Mouse (Mus musculus): ENCODE results near the gene Lgals1. TPM values are rescaled to one million over a fixed set of nuclear protein-coding genes. Genes with fewer than 3 reads are reported as not detected.
A peak's percentile ranks its signal among the peaks of the same experiment; 100 is the strongest.

Gene Lgals1
- polyA plus RNA-seq, 1 experiment from 2014 or later, result 2,052 TPM

DNA sequence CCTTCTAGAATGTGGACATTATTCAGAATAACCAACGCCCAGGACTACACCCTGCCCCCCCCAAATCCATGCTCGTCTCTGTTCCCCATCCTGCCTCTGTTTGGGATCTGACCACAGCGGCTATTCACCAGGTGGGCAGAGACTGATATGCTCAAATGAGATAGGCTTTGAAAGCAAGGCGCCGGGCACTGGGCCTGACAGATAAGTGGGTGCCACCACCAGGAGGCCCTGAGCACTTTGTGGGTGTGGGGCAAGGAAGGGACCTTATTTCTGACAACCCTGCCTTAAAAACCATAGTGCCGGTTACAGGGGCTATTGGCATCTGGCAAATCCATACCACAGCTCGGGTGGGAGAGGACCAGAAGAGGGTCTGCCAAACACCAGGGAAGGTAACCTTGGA is 3.8 kb upstream of the Lgals1 start:
- no peaks in the 10 kb centered on the region for H3K27me3 ChIP-seq
- DNase-seq (ENCODE audit: low read depth, low spot score) (no peak), ATAC-seq (no peak)
- in situ Hi-C loops (cut with MboI; ENCODE audit: low pct_unique_long_range_greater_than_20kb), result no loop called here
- ChIA-PET CTCF (interaction anchor here (3.9 to 5.0 kb wide), 2 partner anchors 7 to 9 kb away, joined by 19 to 36 read pairs; no protein-coding TSS in a partner anchor), POLR2A (interaction anchor here (1.3 kb wide), 1 partner anchor 12 kb away, joined by 3 read pairs; the partner anchor contains the start of gene Nol12)
- TF ChIP-seq CTCF (IDR thresholded peaks at IDR 0.05), result no peak

DNA sequence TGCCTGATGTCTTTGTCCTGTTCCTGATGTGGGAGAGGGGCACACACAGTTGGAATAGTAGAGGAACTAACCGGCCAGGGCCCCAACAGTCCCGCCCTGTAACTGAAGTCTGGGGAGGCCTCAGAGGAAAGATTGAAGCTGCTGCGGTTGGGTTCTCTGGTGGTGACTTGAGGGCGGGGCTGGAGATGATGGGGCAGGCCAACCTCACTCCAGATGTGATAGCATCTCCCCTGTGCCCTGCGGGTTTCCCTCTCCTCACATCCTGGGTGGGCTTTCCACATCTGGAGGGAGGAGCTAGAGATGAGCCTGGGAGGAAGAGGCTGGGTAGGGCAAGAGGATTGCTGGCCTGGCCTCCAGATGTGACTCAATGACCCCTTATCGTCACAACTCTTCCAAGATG is 2.9 kb upstream of the Lgals1 start:
- in situ Hi-C loops (cut with MboI; ENCODE audit: low pct_unique_long_range_greater_than_20kb), result no loop called here

DNA sequence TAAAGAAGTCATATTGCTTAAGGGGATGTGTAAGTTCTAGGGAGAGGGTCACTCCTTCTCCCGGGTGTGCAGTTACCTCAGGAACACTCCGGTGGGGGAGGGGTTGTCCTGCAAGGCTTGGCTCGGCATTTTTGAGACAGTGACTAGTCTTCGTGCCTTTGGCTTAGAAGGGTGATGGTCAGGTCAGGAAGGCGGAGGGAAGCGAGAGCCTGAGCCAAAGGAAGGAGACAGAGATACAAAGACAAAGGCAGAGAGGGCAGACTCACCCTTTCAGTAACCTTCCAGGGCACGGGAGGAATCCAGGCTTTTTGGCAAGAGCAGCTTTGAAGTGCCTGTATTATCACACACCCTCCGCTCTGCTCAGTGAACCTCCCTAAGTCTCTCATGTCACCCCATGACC is 1.4 kb upstream of the Lgals1 start:
- no peaks in the 10 kb centered on the region for H3K27me3 ChIP-seq
- in situ Hi-C loops (cut with MboI; ENCODE audit: low pct_unique_long_range_greater_than_20kb), result no loop called here
- POLR2A ChIA-PET, result no interaction called here
- DNase-seq (ENCODE audit: low read depth, low spot score) (no peak), ATAC-seq (no peak)
- TF ChIP-seq CTCF (IDR thresholded peaks at IDR 0.05), result no peak
- CTCF ChIA-PET, result interaction anchor here (1.1 to 3.9 kb wide), 4 partner anchors 8 to 18 kb away, joined by 3 to 36 read pairs (median 4); partner anchors contain the start of gene Pdxp

More for the DNA sequence above, 2.9 kb upstream of the Lgals1 start:
- CTCF ChIA-PET, result interaction anchor here (1.9 to 3.9 kb wide), 2 partner anchors 8 to 19 kb away, joined by 5 to 36 read pairs; no protein-coding TSS in a partner anchor
- no peaks in the 10 kb centered on the region for H3K27me3 ChIP-seq
- TF ChIP-seq CTCF (IDR thresholded peaks at IDR 0.05), result no peak
- DNase-seq (ENCODE audit: low read depth, low spot score), result no peak
- POLR2A ChIA-PET, result no interaction called here
- ATAC-seq, result no peak

DNA sequence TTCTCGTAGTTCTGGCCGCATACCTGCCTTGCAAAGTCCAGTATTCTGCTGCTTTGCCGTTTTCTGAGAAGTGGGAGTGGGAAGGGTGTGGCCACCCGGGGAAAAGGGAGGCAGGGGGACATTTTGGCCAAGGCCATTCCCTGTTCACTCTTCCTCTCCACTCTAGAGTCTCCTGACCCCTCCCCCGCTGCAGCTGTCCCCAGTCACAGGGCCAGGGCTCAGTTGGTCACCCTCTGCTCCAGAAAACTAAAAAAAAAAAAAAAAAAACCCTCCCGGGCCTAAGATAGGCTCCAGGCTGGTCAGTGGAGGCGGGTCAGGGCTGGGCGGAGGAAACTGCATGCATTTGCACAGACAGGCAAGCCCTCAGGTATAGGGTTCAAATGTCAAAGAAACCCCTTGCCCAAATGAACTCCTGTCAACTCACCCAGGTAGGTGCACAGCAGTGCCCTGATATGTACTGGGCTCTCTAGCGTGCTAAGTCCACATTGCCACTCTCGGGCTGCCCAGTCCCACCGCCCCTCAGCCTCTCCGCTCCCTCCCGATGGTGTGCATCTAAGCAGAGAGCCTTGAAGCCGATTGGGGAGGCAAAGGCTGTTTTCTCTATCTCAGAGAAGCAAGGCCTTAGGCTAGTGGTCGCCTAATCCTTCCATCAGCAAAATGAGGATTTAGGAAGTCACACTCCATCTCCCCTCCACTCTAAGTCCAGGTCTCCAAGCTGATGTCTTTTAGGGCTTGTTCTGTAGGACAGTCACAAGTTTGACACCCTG is 679 bp downstream of the Lgals1 start:
- in situ Hi-C loops (cut with MboI; ENCODE audit: low pct_unique_long_range_greater_than_20kb), result no loop called here
- DNase-seq (ENCODE audit: low read depth, low spot score) (no peak), ATAC-seq (no peak)
- TF ChIP-seq CTCF (IDR thresholded peaks at IDR 0.05), result no peak
- H3K27me3 ChIP-seq, result no peaks in the 10 kb centered on the region
- POLR2A ChIA-PET, result interaction anchor here (1.0 to 2.8 kb wide), 2 partner anchors 12 to 15 kb away, joined by 3 to 25 read pairs; partner anchors contain the start of gene Pdxp
- CTCF ChIA-PET, result interaction anchor here (12.4 kb wide), 1 partner anchor 12 kb away, joined by 136 read pairs; the partner anchor contains the start of gene Pdxp

DNA sequence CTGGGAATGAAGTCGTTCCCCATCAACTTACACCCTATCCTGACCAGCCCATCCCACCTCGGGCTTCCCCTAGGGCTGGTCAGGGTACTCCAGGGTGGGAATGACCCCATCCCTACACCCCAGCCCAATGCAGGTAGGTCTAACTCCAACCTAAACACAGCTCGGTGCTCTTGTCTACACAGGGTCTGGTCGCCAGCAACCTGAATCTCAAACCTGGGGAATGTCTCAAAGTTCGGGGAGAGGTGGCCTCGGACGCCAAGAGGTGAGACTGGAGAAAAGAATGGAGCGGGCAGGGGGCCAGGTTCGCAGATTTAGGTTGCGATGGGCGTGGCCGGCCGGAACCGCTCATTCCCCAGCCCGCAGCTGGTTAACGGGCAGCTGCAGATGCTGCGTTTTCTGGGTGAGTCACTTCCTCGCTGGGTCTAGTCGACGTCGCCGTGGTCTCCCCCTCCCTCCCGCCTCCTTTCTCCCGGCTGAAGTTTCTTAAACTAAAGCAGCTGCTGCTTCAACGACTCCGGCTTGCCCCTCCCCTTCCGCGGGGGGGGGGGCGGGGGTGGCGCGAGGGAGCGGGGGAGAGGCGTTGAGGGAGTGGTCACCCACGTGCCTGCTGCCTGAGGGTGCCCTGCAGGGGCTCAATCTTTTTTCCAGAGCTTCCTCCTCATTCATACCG is 1.4 kb downstream of the Lgals1 start:
- no peaks in the 10 kb centered on the region for H3K27me3 ChIP-seq
- ATAC-seq (peak; percentile 55), DNase-seq (ENCODE audit: low read depth, low spot score) (no peak)
- no peak for TF ChIP-seq CTCF (IDR thresholded peaks at IDR 0.05)
- ChIA-PET CTCF (interaction anchor here (0.8 to 12.4 kb wide), 2 partner anchors 9 to 13 kb away, joined by 4 to 136 read pairs; partner anchors contain the start of gene Pdxp), POLR2A (interaction anchor here (2.8 kb wide), 1 partner anchor 13 kb away, joined by 25 read pairs; the partner anchor contains the start of gene Pdxp)
- in situ Hi-C loops (cut with MboI; ENCODE audit: low pct_unique_long_range_greater_than_20kb), result no loop called here

DNA sequence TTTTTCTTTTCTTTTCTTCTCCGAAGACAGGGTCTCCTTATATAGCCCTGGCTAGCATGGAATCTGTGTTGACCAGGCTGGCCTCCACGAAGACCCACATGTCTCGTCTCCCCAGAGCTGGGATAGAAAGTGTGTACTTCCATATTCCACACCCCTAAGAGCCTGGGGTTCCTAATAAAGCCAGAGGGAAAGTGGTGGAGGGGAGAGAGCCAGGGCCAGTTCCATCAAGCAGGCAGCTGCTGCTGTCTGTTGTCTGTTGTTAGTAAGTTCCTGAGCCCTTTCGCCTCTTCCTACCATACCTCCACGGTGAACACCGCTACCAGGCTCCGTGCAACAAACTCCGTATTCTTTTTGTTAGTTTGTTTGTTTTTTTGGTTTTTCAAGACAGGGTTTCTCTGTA is 2.0 kb downstream of the Lgals1 start:
- no peak for DNase-seq (ENCODE audit: low read depth, low spot score)
- ChIA-PET CTCF (interaction anchor here (0.8 to 12.4 kb wide), 2 partner anchors 9 to 13 kb away, joined by 4 to 136 read pairs; partner anchors contain the start of gene Pdxp), POLR2A (interaction anchor here (2.8 kb wide), 1 partner anchor 14 kb away, joined by 25 read pairs; the partner anchor contains the start of gene Pdxp)
- TF ChIP-seq CTCF (IDR thresholded peaks at IDR 0.05), result no peak
- H3K27me3 ChIP-seq, result no peaks in the 10 kb centered on the region
- in situ Hi-C loops (cut with MboI; ENCODE audit: low pct_unique_long_range_greater_than_20kb), result no loop called here
- no peak for ATAC-seq

DNA sequence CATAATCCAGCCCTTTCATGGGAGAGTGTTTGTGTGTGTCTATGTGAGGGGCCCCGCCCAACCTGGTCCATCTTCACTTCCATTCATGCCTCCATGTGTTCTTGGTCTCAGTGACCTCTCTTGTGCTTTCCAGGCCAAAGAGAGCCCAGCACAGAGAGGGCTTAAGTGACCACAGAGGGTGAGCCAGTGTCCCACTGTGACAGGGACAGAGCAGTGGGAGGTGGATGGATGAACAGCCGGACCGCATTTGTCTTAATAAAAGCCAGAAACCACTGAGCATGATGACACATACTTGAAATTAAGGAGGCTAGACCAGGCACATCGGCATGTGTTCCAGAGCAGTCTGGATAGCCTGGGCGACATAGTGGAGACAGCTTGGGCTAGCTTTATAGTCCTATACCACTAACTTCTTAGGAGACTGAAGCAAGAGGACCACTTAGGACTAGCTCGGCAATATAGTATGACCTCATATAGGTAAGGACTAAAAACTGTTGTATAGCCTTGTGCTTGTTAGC is 3.7 kb downstream of the Lgals1 start:
- no peak for TF ChIP-seq CTCF (IDR thresholded peaks at IDR 0.05)
- DNase-seq (ENCODE audit: low read depth, low spot score) (no peak), ATAC-seq (no peak)
- in situ Hi-C loops (cut with MboI; ENCODE audit: low pct_unique_long_range_greater_than_20kb), result no loop called here
- CTCF ChIA-PET, result interaction anchor here (0.8 to 12.4 kb wide), 5 partner anchors 9 to 53 kb away, joined by 3 to 136 read pairs (median 5); partner anchors contain the start of genes Gga1 and Pdxp
- no peaks in the 10 kb centered on the region for H3K27me3 ChIP-seq
- POLR2A ChIA-PET, result interaction anchor here (2.2 to 3.9 kb wide), 2 partner anchors 9 to 15 kb away, joined by 9 to 41 read pairs; partner anchors contain the start of gene Pdxp

DNA sequence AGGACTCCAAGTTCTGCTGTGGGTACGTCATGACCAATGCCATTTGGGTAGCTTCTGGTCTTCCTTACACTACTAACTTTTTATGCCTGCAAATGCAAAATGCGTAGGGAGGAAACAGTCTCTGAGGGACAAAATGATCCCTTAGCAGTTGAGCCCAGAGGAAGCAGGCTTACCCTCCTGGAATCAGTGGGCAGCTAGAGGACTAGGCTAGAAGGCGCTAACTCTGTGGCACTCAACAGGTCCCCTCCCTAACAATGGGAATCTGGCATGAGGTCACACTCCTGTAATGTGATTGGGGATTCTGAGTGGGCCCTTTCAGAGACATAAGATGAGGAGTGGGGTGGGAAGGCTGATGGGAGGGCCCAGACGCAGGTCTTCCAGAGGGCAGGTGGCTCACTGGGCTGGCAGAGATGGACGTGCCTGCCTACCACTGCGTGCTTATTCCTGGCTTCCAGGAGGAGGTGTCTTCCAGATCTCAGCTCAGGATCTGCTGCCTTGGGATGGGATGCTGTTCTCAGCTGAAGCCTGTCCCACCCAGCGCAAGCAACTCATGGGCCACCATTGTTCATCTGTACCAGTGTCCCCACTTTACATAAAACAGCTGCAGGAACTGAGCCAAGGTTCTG is 4.4 kb downstream of the Lgals1 start:
- no peaks in the 10 kb centered on the region for H3K27me3 ChIP-seq
- ChIA-PET CTCF (interaction anchor here (0.8 to 12.4 kb wide), 7 partner anchors 10 to 55 kb away, joined by 3 to 136 read pairs (median 3); partner anchors contain the start of genes Gga1 and Pdxp), POLR2A (interaction anchor here (2.2 to 3.9 kb wide), 2 partner anchors 10 to 15 kb away, joined by 9 to 41 read pairs; partner anchors contain the start of gene Pdxp)
- no peak for DNase-seq (ENCODE audit: low read depth, low spot score)
- in situ Hi-C loops (cut with MboI; ENCODE audit: low pct_unique_long_range_greater_than_20kb), result no loop called here
- TF ChIP-seq CTCF (IDR thresholded peaks at IDR 0.05), result no peak
- no peak for ATAC-seq

DNA sequence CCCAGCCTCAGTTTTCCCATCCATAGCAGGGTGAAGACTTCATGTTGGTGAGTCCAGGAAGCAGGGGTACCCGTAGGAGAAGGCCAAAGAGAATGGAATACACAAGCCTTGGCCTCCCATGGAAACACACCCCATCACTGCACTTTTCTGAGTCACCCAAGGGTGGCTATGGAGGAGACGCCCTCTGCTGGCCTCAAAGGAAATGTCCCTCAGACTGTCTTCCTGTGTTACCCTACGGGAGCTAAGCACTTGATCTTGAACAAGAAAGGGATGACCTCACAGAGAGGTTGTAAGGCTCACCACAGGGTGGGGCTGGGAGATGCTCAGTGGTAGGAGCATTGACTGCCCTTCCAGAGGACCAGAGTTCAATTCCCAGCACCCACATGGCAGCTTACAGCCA is 5.1 kb downstream of the Lgals1 start:
- in situ Hi-C loops (cut with MboI; ENCODE audit: low pct_unique_long_range_greater_than_20kb), result no loop called here
- CTCF ChIA-PET, result interaction anchor here (0.7 to 12.4 kb wide), 7 partner anchors 11 to 62 kb away, joined by 3 to 136 read pairs (median 3); partner anchors contain the start of gene Pdxp

More for the DNA sequence above, 5.1 kb downstream of the Lgals1 start:
- no peak for TF ChIP-seq CTCF (IDR thresholded peaks at IDR 0.05)
- POLR2A ChIA-PET, result interaction anchor here (2.2 to 3.9 kb wide), 2 partner anchors 10 to 16 kb away, joined by 9 to 41 read pairs; partner anchors contain the start of gene Pdxp
- ATAC-seq (peak; percentile 37), DNase-seq (ENCODE audit: low read depth, low spot score) (no peak)
- H3K27me3 ChIP-seq, result no peaks in the 10 kb centered on the region
